Comparison of ENCODE assay signal across 8 mouse cellular contexts in genomic region chr11:48817794-48818193, GRCm38 (mm10). TPM values are rescaled to one million over a fixed set of nuclear protein-coding genes. Genes with fewer than 3 reads are reported as not detected.
DNase-seq lines count a peak whose midpoint lies in the region; ATAC-seq and TF ChIP-seq lines count a peak whose summit lies in the region.

No protein-coding gene starts in this region.

- ATAC-seq in embryonic facial prominence, embryonic 11.5 days (replicated peaks; ENCODE audit: insufficient number of reproducible peaks, low FRiP score, low TSS enrichment, low read depth), result no peak
- no peak for ATAC-seq in intestine, embryonic 16.5 days
- ATAC-seq in neural tube, embryonic 14.5 days (ENCODE audit: low read depth), result no peak

- no peaks in the 10 kb centered on the region for H3K36me3 ChIP-seq in liver, adult 2 months (ENCODE audit: control insufficient read depth, insufficient read depth, low read length)
- H3K36me3 ChIP-seq in embryonic facial prominence, embryonic 11.5 days (replicated peaks; ENCODE audit: control insufficient read depth, insufficient read depth, low read depth, low read length), result no peaks in the 10 kb centered on the region
- no peaks in the 10 kb centered on the region for H3K36me3 ChIP-seq in intestine, embryonic 16.5 days (ENCODE audit: control insufficient read depth, insufficient read depth, low read length)
- no peaks in the 10 kb centered on the region for H3K36me3 ChIP-seq in neural tube, embryonic 14.5 days (ENCODE audit: control insufficient read depth, insufficient read depth, low read length)

- no peak overlapping the region; the same call in 1 of the 2 replicates for H3K9ac ChIP-seq in liver, adult 2 months (ENCODE audit: low read depth, low read length)
- H3K9ac ChIP-seq in embryonic facial prominence, embryonic 11.5 days (replicated peaks; ENCODE audit: low read length), result peak overlapping the region; percentile 86; the same call in 1 of the 2 replicates
- peak overlapping the region; percentile 96 for H3K9ac ChIP-seq in intestine, embryonic 16.5 days (ENCODE audit: low read depth, low read length)
- peak overlapping the region; percentile 50 for H3K9ac ChIP-seq in neural tube, embryonic 14.5 days (replicated peaks; ENCODE audit: low read depth, low read length)

- TF ChIP-seq POLR2A in liver, adult 2 months (IDR thresholded peaks at IDR 0.05; ENCODE audit: extremely low read depth, insufficient read depth, low read length), result no peak

- peaks cover 9% of the 10 kb centered on the region for H3K79me2 ChIP-seq in liver, adult 2 months (ENCODE audit: control insufficient read depth, insufficient read depth, low read length)

- TF ChIP-seq CTCF in liver, adult 2 months (IDR thresholded peaks at IDR 0.05; ENCODE audit: low read depth, low read length), result no peak

- H3K4me1 ChIP-seq in liver, adult 2 months (ENCODE audit: control insufficient read depth, insufficient read depth, low read length), result peaks cover 28% of the 10 kb centered on the region
- H3K4me1 ChIP-seq in embryonic facial prominence, embryonic 11.5 days (ENCODE audit: control insufficient read depth, insufficient read depth, low read length), result no peaks in the 10 kb centered on the region
- peaks cover 22% of the 10 kb centered on the region for H3K4me1 ChIP-seq in intestine, embryonic 16.5 days (ENCODE audit: control insufficient read depth, insufficient read depth, low read length)
- peaks cover 20% of the 10 kb centered on the region for H3K4me1 ChIP-seq in neural tube, embryonic 14.5 days (ENCODE audit: control insufficient read depth, insufficient read depth, low read length)

- no peaks in the 10 kb centered on the region for H3K27me3 ChIP-seq in liver, adult 2 months (ENCODE audit: control insufficient read depth, insufficient read depth, low read length)
- H3K27me3 ChIP-seq in embryonic facial prominence, embryonic 11.5 days (ENCODE audit: control insufficient read depth, insufficient read depth, low read length), result no peaks in the 10 kb centered on the region
- H3K27me3 ChIP-seq in intestine, embryonic 16.5 days (replicated peaks; ENCODE audit: control insufficient read depth, insufficient read depth, low read length), result no peaks in the 10 kb centered on the region
- H3K27me3 ChIP-seq in neural tube, embryonic 14.5 days (ENCODE audit: control insufficient read depth, insufficient read depth, low read length), result no peaks in the 10 kb centered on the region

- DNase-seq in liver, adult 2 months (ENCODE audit: extremely low read depth, low read depth, low spot score), result no peak
- no peak for DNase-seq in liver
- DNase-seq in embryonic facial prominence, embryonic 11.5 days (ENCODE audit: low spot score), result no peak
- no peak for DNase-seq in adrenal gland, adult 2 months
- no peak for DNase-seq in cerebellum, adult 18-20 months
- no peak for DNase-seq in gastrocnemius, adult 8-10 months (ENCODE audit: low spot score in 2 of 2)

- 3% methylated on average over 9 of the region's 9 CpGs for WGBS in liver, adult 2 months
- WGBS in embryonic facial prominence, embryonic 11.5 days, result 7% methylated on average over 9 of the region's 9 CpGs
- WGBS in intestine, embryonic 16.5 days, result 4% methylated on average over 9 of the region's 9 CpGs
- 3% methylated on average over 9 of the region's 9 CpGs for WGBS in neural tube, embryonic 14.5 days

- H3K4me2 ChIP-seq in embryonic facial prominence, embryonic 11.5 days (ENCODE audit: low read depth, low read length), result peak overlapping the region; percentile 40
- H3K4me2 ChIP-seq in intestine, embryonic 16.5 days (ENCODE audit: low read depth, low read length), result peak overlapping the region; percentile 73
- peak overlapping the region; percentile 72 for H3K4me2 ChIP-seq in neural tube, embryonic 14.5 days (ENCODE audit: low read depth, low read length)

- no peaks in the 10 kb centered on the region for H3K9me3 ChIP-seq in embryonic facial prominence, embryonic 11.5 days (replicated peaks; ENCODE audit: control insufficient read depth, low read length)
- no peaks in the 10 kb centered on the region for H3K9me3 ChIP-seq in intestine, embryonic 16.5 days (ENCODE audit: control insufficient read depth, low read length)
- no peaks in the 10 kb centered on the region for H3K9me3 ChIP-seq in neural tube, embryonic 14.5 days (ENCODE audit: control insufficient read depth, low read length)

- peak overlapping the region; percentile 70 for H3K4me3 ChIP-seq in liver, adult 2 months (ENCODE audit: insufficient read depth, low read depth, low read length)
- H3K4me3 ChIP-seq in embryonic facial prominence, embryonic 11.5 days (ENCODE audit: low read depth, low read length), result peak overlapping the region; percentile 82
- peak overlapping the region; percentile 83 for H3K4me3 ChIP-seq in intestine, embryonic 16.5 days (ENCODE audit: low read length)
- H3K4me3 ChIP-seq in neural tube, embryonic 14.5 days (ENCODE audit: low read depth, low read length), result peak overlapping the region; percentile 52

- peak overlapping the region; percentile 81 for H3K27ac ChIP-seq in liver, adult 2 months (replicated peaks; ENCODE audit: insufficient read depth, low read depth, low read length)
- H3K27ac ChIP-seq in embryonic facial prominence, embryonic 11.5 days (replicated peaks; ENCODE audit: low read depth, low read length), result no peak overlapping the region; the same call in 1 of the 2 replicates
- peak overlapping the region; percentile 99 for H3K27ac ChIP-seq in intestine, embryonic 16.5 days (ENCODE audit: low read length)
- H3K27ac ChIP-seq in neural tube, embryonic 14.5 days (ENCODE audit: low read depth, low read length), result peak overlapping the region; percentile 90

RNA-seq across cellular contexts. Expression of gene Trim41, which starts 0.6 kb away (rescaled TPM):
- total RNA-seq in liver, adult 2 months (2014; rRNA removed), result 11.4 and 13.2 TPM in 2 replicates
- 13.7 and 18.2 TPM in 2 replicates for polyA plus RNA-seq in liver, adult 2 months (2012; rRNA removed)
- polyA plus RNA-seq in embryonic facial prominence, embryonic 11.5 days (2014; fragmentation: Nextera tagmentation; extraction: Ambion mirVana), result 3.2 and 3.8 TPM in 2 replicates
- 4.1 and 5.9 TPM in 2 replicates for polyA plus RNA-seq in intestine, embryonic 16.5 days (2015; fragmentation: Nextera tagmentation; extraction: Ambion mirVana)
- polyA plus RNA-seq in neural tube, embryonic 14.5 days (2014; fragmentation: Nextera tagmentation; extraction: Ambion mirVana), result 5.1 and 5.6 TPM in 2 replicates
- 10 to 100 TPM; 38.6 to 45.0 TPM for total RNA-seq in adrenal gland, adult 2 months (2021)
- 36.5 and 38.6 TPM in 2 replicates for polyA plus RNA-seq in adrenal gland, adult 2 months (2012; rRNA removed)
- total RNA-seq in gastrocnemius, adult 8-10 months (2022), result 10 to 100 TPM; 13.7 to 25.0 (median 20.8) TPM

RNA-seq across cellular contexts. Expression of gene Trim7, which starts 8.1 kb away (rescaled TPM):
- 5.8 and 11.2 TPM in 2 replicates for total RNA-seq in liver, adult 2 months (2014; rRNA removed)
- 11.0 and 16.3 TPM in 2 replicates for polyA plus RNA-seq in liver, adult 2 months (2012; rRNA removed)
- 0.27 and 0.33 TPM in 2 replicates for polyA plus RNA-seq in embryonic facial prominence, embryonic 11.5 days (2014; fragmentation: Nextera tagmentation; extraction: Ambion mirVana)
- 0.78 and 1.2 TPM in 2 replicates for polyA plus RNA-seq in intestine, embryonic 16.5 days (2015; fragmentation: Nextera tagmentation; extraction: Ambion mirVana)
- 1.5 and 2.0 TPM in 2 replicates for polyA plus RNA-seq in neural tube, embryonic 14.5 days (2014; fragmentation: Nextera tagmentation; extraction: Ambion mirVana)
- total RNA-seq in adrenal gland, adult 2 months (2021), result 1 to 10 TPM; 8.8 to 9.0 TPM
- polyA plus RNA-seq in adrenal gland, adult 2 months (2012; rRNA removed), result 16.5 and 21.0 TPM in 2 replicates
- total RNA-seq in gastrocnemius, adult 8-10 months (2022), result 10 to 100 TPM; 25.5 to 30.8 (median 29.7) TPM

RNA-seq across cellular contexts. Expression of gene Gm12184, which starts 8.7 kb away (rescaled TPM):
- total RNA-seq in liver, adult 2 months (2014; rRNA removed), result 1.5 and 2.0 TPM in 2 replicates
- polyA plus RNA-seq in liver, adult 2 months (2012; rRNA removed), result 5.5 and 5.8 TPM in 2 replicates
- 7.7 and 14.0 TPM in 2 replicates for polyA plus RNA-seq in embryonic facial prominence, embryonic 11.5 days (2014; fragmentation: Nextera tagmentation; extraction: Ambion mirVana)
- 1.3 and 1.4 TPM in 2 replicates for polyA plus RNA-seq in intestine, embryonic 16.5 days (2015; fragmentation: Nextera tagmentation; extraction: Ambion mirVana)
- polyA plus RNA-seq in neural tube, embryonic 14.5 days (2014; fragmentation: Nextera tagmentation; extraction: Ambion mirVana), result 3.0 TPM in 2 replicates
- 1 to 10 TPM; 1.8 to 6.2 TPM for total RNA-seq in adrenal gland, adult 2 months (2021)
- polyA plus RNA-seq in adrenal gland, adult 2 months (2012; rRNA removed), result 10.5 and 17.5 TPM in 2 replicates
- total RNA-seq in gastrocnemius, adult 8-10 months (2022), result 1 to 10 TPM; 1.4 to 3.1 (median 1.8) TPM

RNA-seq across cellular contexts. Expression of gene Rack1, which starts 17.7 kb away (rescaled TPM):
- 507 and 645 TPM in 2 replicates for total RNA-seq in liver, adult 2 months (2014; rRNA removed)
- polyA plus RNA-seq in liver, adult 2 months (2012; rRNA removed), result 645 and 687 TPM in 2 replicates
- polyA plus RNA-seq in embryonic facial prominence, embryonic 11.5 days (2014; fragmentation: Nextera tagmentation; extraction: Ambion mirVana), result 755 and 775 TPM in 2 replicates
- polyA plus RNA-seq in intestine, embryonic 16.5 days (2015; fragmentation: Nextera tagmentation; extraction: Ambion mirVana), result 713 and 755 TPM in 2 replicates
- 400 and 442 TPM in 2 replicates for polyA plus RNA-seq in neural tube, embryonic 14.5 days (2014; fragmentation: Nextera tagmentation; extraction: Ambion mirVana)
- 100 to 1,000 TPM; 663 to 695 TPM for total RNA-seq in adrenal gland, adult 2 months (2021)
- polyA plus RNA-seq in adrenal gland, adult 2 months (2012; rRNA removed), result 1,357 and 1,385 TPM in 2 replicates
- total RNA-seq in gastrocnemius, adult 8-10 months (2022), result 100 to 1,000 TPM; 411 to 495 (median 459) TPM

RNA-seq across cellular contexts. Expression of gene Irgm1, which starts 53.7 kb away (rescaled TPM):
- 43.0 and 48.4 TPM in 2 replicates for total RNA-seq in liver, adult 2 months (2014; rRNA removed)
- polyA plus RNA-seq in liver, adult 2 months (2012; rRNA removed), result 29.9 and 33.3 TPM in 2 replicates
- polyA plus RNA-seq in embryonic facial prominence, embryonic 11.5 days (2014; fragmentation: Nextera tagmentation; extraction: Ambion mirVana), result 2.0 and 2.8 TPM in 2 replicates
- polyA plus RNA-seq in intestine, embryonic 16.5 days (2015; fragmentation: Nextera tagmentation; extraction: Ambion mirVana), result 15.6 and 15.8 TPM in 2 replicates
- polyA plus RNA-seq in neural tube, embryonic 14.5 days (2014; fragmentation: Nextera tagmentation; extraction: Ambion mirVana), result 3.1 and 3.6 TPM in 2 replicates
- total RNA-seq in adrenal gland, adult 2 months (2021), result 10 to 100 TPM; 19.8 to 22.3 TPM
- 4.1 and 6.3 TPM in 2 replicates for polyA plus RNA-seq in adrenal gland, adult 2 months (2012; rRNA removed)
- total RNA-seq in gastrocnemius, adult 8-10 months (2022), result 10 to 100 TPM; 12.0 to 13.7 (median 12.9) TPM
